Mouse (Mus musculus) olfactory bulb, adult 2 months (tissue): ENCODE results near the gene Gmfg.

Source experiments
- CTCF ChIP-seq: fragments of 200-500 bp; IDR thresholded peaks from 2 replicates; pipeline ENCODE4 v1.5.1; 2012; ENCODE audit warnings: low read depth, mild to moderate bottlenecking, low read length, moderate library complexity; ENCODE audit not compliant: insufficient read depth
- POLR2A ChIP-seq: fragments of 200-500 bp; IDR thresholded peaks from 2 replicates; pipeline ENCODE4 v1.6.1; 2012; ENCODE audit warnings: mild to moderate bottlenecking, low read depth, low read length, moderate library complexity; ENCODE audit not compliant: insufficient read depth

DNA sequence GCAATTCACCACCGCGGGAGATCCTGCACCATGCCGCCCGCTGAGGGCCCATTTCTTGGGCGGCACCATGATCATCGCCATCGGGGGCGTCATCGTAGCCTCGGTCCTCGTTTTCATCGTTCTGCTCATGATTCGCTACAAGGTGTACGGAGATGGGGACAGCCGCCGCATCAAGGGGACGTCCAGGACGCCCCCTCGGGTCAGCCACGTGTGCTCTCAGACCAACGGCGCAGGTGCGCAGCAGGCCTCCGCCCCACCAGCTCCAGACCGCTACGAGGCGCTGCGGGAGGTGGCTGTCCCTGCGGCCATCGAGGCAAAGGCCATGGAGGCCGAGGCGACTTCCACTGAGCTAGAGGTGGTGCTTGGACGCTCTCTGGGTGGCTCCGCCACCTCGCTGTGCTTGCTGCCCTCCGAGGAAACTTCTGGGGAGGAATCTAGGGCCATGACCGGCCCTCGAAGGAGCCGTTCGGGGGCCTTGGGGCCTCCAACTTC, 29.5 kb downstream of the Gmfg start:
- no peak for TF ChIP-seq CTCF
- TF ChIP-seq POLR2A, result no peak
